Mouse (Mus musculus): ENCODE measurements around the gene A3galt2. TPM values are rescaled to one million over a fixed set of nuclear protein-coding genes. Genes with fewer than 3 reads are reported as not detected.

The A3galt2 gene
- polyA plus RNA-seq, 1 experiment: 0.32 TPM

GRCm38 (mm10) chr4:128805150-128806042 is 50.2 kb downstream of the A3galt2 start:
- Histone ChIP-seq H3K4me1 (ENCODE audit: control insufficient read depth, insufficient read depth, insufficient read length, low read length) (peaks cover 17% of the 10 kb centered on the region; the same call in 1 of the 2 replicates), H3K27ac (ENCODE audit: insufficient read depth, low read depth, low read length) (peak overlapping the region; percentile 55; the same call in 1 of the 2 replicates), H3K4me3 (ENCODE audit: low read depth, low read length) (peak overlapping the region; percentile 99), H3K36me3 (ENCODE audit: control insufficient read depth, insufficient read depth, low read length) (no peaks in the 10 kb centered on the region), H3K27me3 (ENCODE audit: control insufficient read depth, insufficient read depth, low read length) (no peaks in the 10 kb centered on the region)
- 1% methylated on average over 71 of the region's 74 CpGs for whole genome bisulfite sequencing
- no peak for TF ChIP-seq POLR2A (IDR thresholded peaks at IDR 0.05; ENCODE audit: low read depth, low read length)
- TF ChIP-seq CTCF (IDR thresholded peaks at IDR 0.05; ENCODE audit: extremely low read depth, insufficient read length, insufficient replicate concordance, low read depth, low read length): peak; percentile 20; the same call in 1 of the 2 replicates

GRCm38 (mm10) chr4:128806043-128806826 is 51.1 kb downstream of the A3galt2 start, which contains the start of gene Zfp362:
TSS of gene Zfp362 (minus strand) at chr4:128806045.
- Histone ChIP-seq H3K27ac (ENCODE audit: insufficient read depth, low read depth, low read length) (peak within 1 kb of the TSS; percentile 55; the same call in 1 of the 2 replicates), H3K27me3 (ENCODE audit: control insufficient read depth, insufficient read depth, low read length) (no peaks in the 10 kb centered on the region), H3K4me3 (ENCODE audit: low read depth, low read length) (peak within 1 kb of the TSS; percentile 99), H3K36me3 (ENCODE audit: control insufficient read depth, insufficient read depth, low read length) (no peaks in the 10 kb centered on the region), H3K4me1 (ENCODE audit: control insufficient read depth, insufficient read depth, insufficient read length, low read length) (peaks cover 17% of the 10 kb centered on the region; the same call in 1 of the 2 replicates)
- TF ChIP-seq POLR2A (IDR thresholded peaks at IDR 0.05; ENCODE audit: low read depth, low read length) (no peak), CTCF (IDR thresholded peaks at IDR 0.05; ENCODE audit: extremely low read depth, insufficient read length, insufficient replicate concordance, low read depth, low read length) (no peak)
- 9% methylated on average over 107 of the region's 111 CpGs for WGBS

DNA sequence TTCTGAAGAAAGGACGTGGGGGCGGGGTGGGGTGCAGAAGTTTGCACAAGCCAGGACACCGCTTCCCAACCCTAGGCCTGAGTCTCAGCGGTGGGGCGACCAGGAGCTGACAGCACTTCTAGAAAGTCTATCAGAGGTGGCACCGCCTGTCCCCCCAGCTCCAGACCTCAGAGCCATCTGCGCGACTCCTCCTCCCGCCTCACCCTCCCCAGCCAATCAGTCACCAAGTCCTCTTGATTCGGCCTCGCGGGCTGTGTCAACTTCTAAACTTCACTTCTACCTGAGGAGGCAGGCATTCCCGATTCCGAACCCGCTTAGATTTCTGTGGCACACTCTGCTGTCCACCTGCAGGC is 51.6 kb downstream of the A3galt2 start:
- under 1% methylated on average over 15 of the region's 15 CpGs for WGBS
- Histone ChIP-seq H3K4me1 (ENCODE audit: control insufficient read depth, insufficient read depth, insufficient read length, low read length) (peaks cover 17% of the 10 kb centered on the region; the same call in 1 of the 2 replicates), H3K4me3 (ENCODE audit: low read depth, low read length) (peak overlapping the region; percentile 99), H3K36me3 (ENCODE audit: control insufficient read depth, insufficient read depth, low read length) (no peaks in the 10 kb centered on the region), H3K27ac (ENCODE audit: insufficient read depth, low read depth, low read length) (no peak overlapping the region), H3K27me3 (ENCODE audit: control insufficient read depth, insufficient read depth, low read length) (no peaks in the 10 kb centered on the region)
- TF ChIP-seq POLR2A (IDR thresholded peaks at IDR 0.05; ENCODE audit: low read depth, low read length): peak; percentile 72
- no peak for TF ChIP-seq CTCF (IDR thresholded peaks at IDR 0.05; ENCODE audit: extremely low read depth, insufficient read length, insufficient replicate concordance, low read depth, low read length)

- H3K27me3 ChIP-seq (ENCODE audit: control insufficient read depth, insufficient read depth, low read length): no peaks in the 10 kb centered on the region
- peaks cover 20% of the 10 kb centered on the region; the same call in 1 of the 2 replicates for H3K4me1 ChIP-seq (ENCODE audit: control insufficient read depth, insufficient read depth, insufficient read length, low read length)
- no peaks in the 10 kb centered on the region for H3K36me3 ChIP-seq (ENCODE audit: control insufficient read depth, insufficient read depth, low read length)
- peak overlapping the region; percentile 66 for H3K4me3 ChIP-seq (ENCODE audit: low read depth, low read length)
- peak overlapping the region; percentile 19; the same call in 1 of the 2 replicates for H3K27ac ChIP-seq (ENCODE audit: insufficient read depth, low read depth, low read length)
- WGBS: 5% methylated on average over 16 of the region's 16 CpGs
- TF ChIP-seq CTCF (IDR thresholded peaks at IDR 0.05; ENCODE audit: extremely low read depth, insufficient read length, insufficient replicate concordance, low read depth, low read length) (0 out of 2 replicates have a peak, but pooled peaks have one; percentile 12), POLR2A (IDR thresholded peaks at IDR 0.05; ENCODE audit: low read depth, low read length) (no peak; the same call in 1 of the 2 replicates)
Observed at GRCm38 (mm10) chr4:128811382-128812056, 56.4 kb downstream of the A3galt2 start.

DNA sequence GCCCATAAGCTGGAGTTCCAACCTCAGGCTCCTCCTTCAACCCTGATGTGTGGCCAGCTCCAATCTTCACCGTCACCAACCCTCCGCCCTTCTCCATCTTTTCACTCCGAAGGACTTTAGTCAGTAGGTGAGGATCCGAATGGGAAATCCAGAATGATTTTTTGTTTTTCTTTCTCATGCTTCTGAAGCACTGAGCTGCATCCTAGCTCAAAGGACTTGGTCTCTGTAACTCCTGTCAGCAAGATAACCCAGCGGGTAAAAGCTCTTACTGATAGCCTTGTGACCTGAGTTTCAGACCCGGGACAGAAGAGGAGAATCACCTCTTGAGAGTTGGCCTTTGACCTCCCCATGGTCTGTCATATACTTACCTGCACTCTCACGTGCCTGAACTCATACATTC is 61.8 kb downstream of the A3galt2 start:
- H3K4me3 ChIP-seq (ENCODE audit: low read depth, low read length): no peak overlapping the region
- 53% methylated on average over 7 of the region's 7 CpGs for WGBS
- H3K4me1 ChIP-seq (ENCODE audit: control insufficient read depth, insufficient read depth, insufficient read length, low read length): peaks cover 10% of the 10 kb centered on the region; the same call in 1 of the 2 replicates
- no peaks in the 10 kb centered on the region for H3K36me3 ChIP-seq (ENCODE audit: control insufficient read depth, insufficient read depth, low read length)
- no peaks in the 10 kb centered on the region for H3K27me3 ChIP-seq (ENCODE audit: control insufficient read depth, insufficient read depth, low read length)
- no peak overlapping the region for H3K27ac ChIP-seq (ENCODE audit: insufficient read depth, low read depth, low read length)
- TF ChIP-seq CTCF (IDR thresholded peaks at IDR 0.05; ENCODE audit: extremely low read depth, insufficient read length, insufficient replicate concordance, low read depth, low read length): no peak
- TF ChIP-seq POLR2A (IDR thresholded peaks at IDR 0.05; ENCODE audit: low read depth, low read length): no peak

Other genes starting within 250 kb of the A3galt2 start
- gene Zscan20, start 145.3 kb upstream of the A3galt2 start, polyA plus RNA-seq (2012; rRNA removed): 0.69 and 1.6 TPM in 2 replicates
- gene Tlr12, start 136.7 kb upstream of the A3galt2 start, polyA plus RNA-seq (2012; rRNA removed): 3.5 and 6.1 TPM in 2 replicates
- 42.0 and 83.8 TPM in 2 replicates for gene Phc2, start 100.7 kb upstream of the A3galt2 start, polyA plus RNA-seq (2012; rRNA removed)
- gene Zfp362, start 50.7 kb downstream of the A3galt2 start, polyA plus RNA-seq (2012; rRNA removed): 19.8 and 37.8 TPM in 2 replicates
- gene Trim62, start 128.2 kb downstream of the A3galt2 start, polyA plus RNA-seq (2012; rRNA removed): 3.0 and 7.7 TPM in 2 replicates
- gene Azin2, start 207.1 kb downstream of the A3galt2 start, polyA plus RNA-seq (2012; rRNA removed): 2.3 and 3.2 TPM in 2 replicates
- gene Ak2, start 236.6 kb downstream of the A3galt2 start, polyA plus RNA-seq (2012; rRNA removed): 42.5 and 79.2 TPM in 2 replicates